Mouse (Mus musculus) left cerebral cortex, postnatal 4 days (tissue): Measurements from ENCODE around the gene Gm1330. TPM values are rescaled to one million over a fixed set of nuclear protein-coding genes. Genes with fewer than 3 reads are reported as not detected.
"Not testable (repeated sequence)": the region's sequence is repeated elsewhere in the genome, so short reads cannot be mapped to it uniquely, and the experiment has no call there.

Experiments used
- DNase-seq: peaks from one replicate; pipeline ENCODE4 v3.0.0-alpha.2; 2022
- intact Hi-C: fragments of 180-260 bp; cut with DNase I; formaldehyde crosslinking; loops from one replicate; pipeline ENCODE4 v1.15.1; 2025
- total RNA-seq, 2 experiments: library from RNA; stranded (reverse); gene quantifications; 2 replicates each; pipeline ENCODE4 v1.2.3; 2021

Gene Gm1330
- not detected for total RNA-seq

DNA sequence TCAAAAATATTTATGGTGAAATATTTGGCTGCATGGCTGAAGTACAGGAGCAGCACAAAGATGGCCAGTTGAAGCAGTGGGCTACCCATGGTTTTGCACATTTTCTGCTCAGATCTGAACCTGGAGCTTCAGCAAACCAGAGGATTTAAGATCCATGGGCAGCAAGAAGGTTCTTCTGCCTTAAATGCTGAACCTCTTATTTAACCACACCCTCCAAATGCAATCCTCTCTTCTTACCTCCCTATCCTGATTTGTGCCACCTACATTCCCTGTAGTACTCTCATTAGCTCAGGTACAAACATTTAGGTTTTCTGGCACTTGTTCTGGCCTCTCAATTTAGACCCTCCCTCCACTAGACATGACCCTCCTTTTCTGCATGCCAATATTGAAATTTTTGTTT, at the start of gene Gm1330:
TSS of gene Gm1330 (minus strand) at position 101 of the 400 bp plus-strand sequence.
- intact Hi-C loops, result no loop called here
- DNase-seq, result no peak

DNA sequence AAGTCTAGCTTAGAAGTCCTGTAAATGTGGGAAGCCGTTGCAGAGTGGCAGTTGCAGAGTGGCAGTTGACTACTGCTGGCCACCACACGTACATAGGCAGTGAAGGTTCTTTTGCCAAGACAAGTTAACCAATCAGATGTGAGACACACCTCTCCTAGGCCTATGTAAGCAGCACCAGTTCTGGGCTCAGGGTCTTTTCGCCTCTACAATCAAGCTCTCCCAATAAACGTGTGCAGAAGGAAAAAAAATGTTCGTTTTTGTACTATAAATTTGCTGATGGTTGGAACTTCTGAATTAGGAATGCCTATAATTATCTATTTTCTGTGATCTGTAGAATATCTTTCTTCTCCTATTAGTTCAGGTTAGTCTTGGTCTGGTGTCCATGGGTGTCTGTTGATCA, 14.1 kb upstream of the Gm1330 start, which contains the start of gene Gm10750:
TSS of gene Gm10750 (minus strand) at position 101 of the 400 bp plus-strand sequence.
- intact Hi-C loops, DNase-seq: not testable (repeated sequence)

DNA sequence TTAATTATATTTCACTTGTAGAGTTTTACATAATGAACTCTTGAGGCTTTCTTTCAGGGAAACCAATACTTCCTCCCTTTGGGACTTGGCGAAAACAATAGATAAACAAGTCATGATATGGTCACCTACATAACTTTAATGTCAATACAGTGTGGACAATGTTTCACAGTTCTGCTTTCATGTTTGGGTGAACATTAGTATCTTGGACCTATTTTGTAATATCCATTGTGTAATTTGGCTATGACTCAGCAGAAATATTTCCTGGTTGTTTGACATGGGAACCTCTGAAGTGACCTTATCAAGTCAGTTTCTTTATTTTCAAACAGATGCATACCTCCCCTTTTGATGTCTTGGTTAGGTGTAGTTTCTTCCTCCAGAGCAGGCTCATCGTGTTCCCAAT, 1.8 kb upstream of the Gm1330 start:
- intact Hi-C loops, result no loop called here
- no peak for DNase-seq

DNA sequence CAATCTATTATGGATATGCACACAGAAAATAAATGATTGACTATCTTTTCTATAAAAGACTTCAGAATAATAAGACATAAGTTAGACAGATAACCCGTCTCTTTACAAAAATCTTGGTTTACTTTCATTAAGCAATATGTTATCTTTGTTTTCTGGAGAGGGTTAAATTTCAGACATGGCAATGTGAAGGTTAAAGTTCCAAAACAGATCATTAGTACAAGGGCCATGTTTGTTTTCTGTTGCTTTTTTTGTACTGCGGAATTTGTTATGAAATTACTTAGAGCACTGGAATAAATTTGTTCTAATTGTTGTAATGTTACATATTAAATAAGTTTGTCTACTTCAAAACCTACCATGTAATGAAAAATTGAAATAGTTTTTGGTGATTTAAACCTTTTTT, 7.9 kb downstream of the Gm1330 start:
- intact Hi-C loops, result no loop called here
- no peak for DNase-seq

Other genes with a start within 250 kb of the Gm1330 start
- gene Cst11, start 231.8 kb downstream of the Gm1330 start, total RNA-seq, result not detected
- not detected for gene 8030411F24Rik, start 221.2 kb downstream of the Gm1330 start, total RNA-seq
- not detected for gene Cst12, start 213.9 kb downstream of the Gm1330 start, total RNA-seq
- gene Cst8, start 204.5 kb downstream of the Gm1330 start, total RNA-seq, result not detected
- gene Cst13, start 183.2 kb downstream of the Gm1330 start, total RNA-seq, result under 1 TPM in 1 of 2 experiments, not detected in 1; 0.52 TPM
- gene Cst9, start 168.1 kb downstream of the Gm1330 start, total RNA-seq, result not detected
- not detected for gene 9230104L09Rik, start 138.2 kb downstream of the Gm1330 start, total RNA-seq
- gene Cst3, start 127.6 kb downstream of the Gm1330 start, total RNA-seq, result 100 to 1,000 TPM; 792 to 798 TPM
- not detected for gene Gm10750, start 14.0 kb upstream of the Gm1330 start, total RNA-seq